Mouse (Mus musculus): ENCODE results near the gene Pask. TPM values are rescaled to one million over a fixed set of nuclear protein-coding genes. Genes with fewer than 3 reads are reported as not detected.

Pask gene
- total and polyA plus RNA-seq, 3 experiments: 17.4 to 19.0 TPM; not detected in 1

DNA sequence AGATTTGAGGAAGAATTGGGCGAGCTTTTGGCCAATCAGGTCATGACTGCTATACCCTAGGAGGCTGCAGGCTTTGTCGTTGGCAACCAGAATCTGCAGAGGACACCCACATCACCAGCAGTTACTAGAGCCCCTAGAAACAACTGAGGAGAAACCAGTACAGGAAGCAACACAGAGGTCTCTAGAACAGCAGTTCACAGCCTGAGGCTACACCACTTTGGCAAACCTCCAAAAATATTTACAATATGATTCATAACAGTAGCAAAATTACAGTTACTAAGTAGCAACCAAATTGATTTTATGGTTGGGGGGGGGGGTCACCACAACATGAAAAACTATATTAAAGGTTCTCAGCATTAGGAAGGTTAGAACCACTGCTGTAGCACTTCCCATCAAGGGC lies 8.7 kb downstream of the Pask start:
- H3K27ac ChIP-seq (ENCODE audit: control insufficient read depth, low read depth, low read length): no peak overlapping the region
- no peak overlapping the region for H3K9ac ChIP-seq (ENCODE audit: control insufficient read depth, low read depth, low read length, poor library complexity, severe bottlenecking)
- no peaks in the 10 kb centered on the region for H3K4me1 ChIP-seq (ENCODE audit: control insufficient read depth in 1 of 2, insufficient read depth in 2 of 2, low read length in 2 of 2)
- no peaks in the 10 kb centered on the region for H3K27me3 ChIP-seq (ENCODE audit: control insufficient read depth in 1 of 2, insufficient read depth in 2 of 2, low read length in 2 of 2)
- DNase-seq (ENCODE audit: low read depth, low spot score): no peak
- no peaks in the 10 kb centered on the region for H3K9me3 ChIP-seq (replicated peaks; ENCODE audit: insufficient read depth, low read length)
- H3K4me3 ChIP-seq (ENCODE audit: control insufficient read depth in 1 of 2, insufficient read depth in 1 of 2, low read depth in 2 of 2, low read length in 2 of 2): no peak overlapping the region
- TF ChIP-seq USF2 (IDR thresholded peaks at IDR 0.05; ENCODE audit: borderline replicate concordance in 1 of 2, insufficient read depth in 1 of 2, low read depth in 1 of 2, low read length in 2 of 2): no peak
- TF ChIP-seq CHD1 (IDR thresholded peaks at IDR 0.05; ENCODE audit: low read depth, low read length): no peak
- TF ChIP-seq TBP (IDR thresholded peaks at IDR 0.05; ENCODE audit: low read depth, low read length): no peak
- TF ChIP-seq MAX (IDR thresholded peaks at IDR 0.05; ENCODE audit: low read length): no peak
- TF ChIP-seq POLR2A (IDR thresholded peaks at IDR 0.05; ENCODE audit: control insufficient read depth in 1 of 2, insufficient read depth in 1 of 2, low read depth in 1 of 2, low read length in 2 of 2, poor library complexity in 1 of 2): 0 out of 4 replicates have a peak, but pooled peaks of 1 of the 2 experiments have one; percentile 15
- no peak for TF ChIP-seq ZKSCAN1 (IDR thresholded peaks at IDR 0.05; ENCODE audit: low read depth, low read length)
- no peaks in the 10 kb centered on the region; the same call in 1 of the 2 replicates for H3K79me2 ChIP-seq (ENCODE audit: control insufficient read depth, insufficient read depth, low read length, poor library complexity)
- peaks cover 0 to 3% of the 10 kb centered on the region in 2 experiments; a peak in 2 of 4 replicates for H3K36me3 ChIP-seq (ENCODE audit: control insufficient read depth in 1 of 2, insufficient read depth in 2 of 2, low read length in 2 of 2)

DNA sequence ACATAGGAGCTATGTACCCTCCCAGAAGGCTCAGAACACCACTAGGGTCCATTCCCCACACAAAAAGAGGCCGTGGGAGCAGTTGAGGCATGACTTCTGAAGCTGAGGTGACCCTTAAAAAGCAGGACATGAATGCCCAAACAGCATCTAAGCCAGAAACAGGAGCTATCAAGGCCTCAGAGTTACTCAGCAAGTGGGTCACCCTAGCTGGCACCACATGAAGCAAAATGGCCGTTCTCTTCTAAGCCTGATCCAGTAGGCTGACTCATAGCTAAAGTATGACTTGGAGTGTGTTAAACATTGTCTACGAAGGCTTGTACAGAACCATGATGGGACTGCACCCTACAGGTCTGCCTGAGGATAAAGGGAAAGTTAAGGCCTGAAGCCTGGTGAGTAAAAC lies 16.8 kb downstream of the Pask start:
- Histone ChIP-seq H3K27me3 (ENCODE audit: control insufficient read depth in 1 of 2, insufficient read depth in 2 of 2, low read length in 2 of 2) (no peaks in the 10 kb centered on the region), H3K36me3 (ENCODE audit: control insufficient read depth in 1 of 2, insufficient read depth in 2 of 2, low read length in 2 of 2) (peaks cover 0 to 5% of the 10 kb centered on the region in 2 experiments; a peak in 2 of 4 replicates), H3K9me3 (replicated peaks; ENCODE audit: insufficient read depth, low read length) (no peaks in the 10 kb centered on the region), H3K79me2 (ENCODE audit: control insufficient read depth, insufficient read depth, low read length, poor library complexity) (no peaks in the 10 kb centered on the region), H3K4me1 (ENCODE audit: control insufficient read depth in 1 of 2, insufficient read depth in 2 of 2, low read length in 2 of 2) (no peaks in the 10 kb centered on the region), H3K9ac (ENCODE audit: control insufficient read depth, low read depth, low read length, poor library complexity, severe bottlenecking) (no peak overlapping the region), H3K4me3 (ENCODE audit: control insufficient read depth in 1 of 2, insufficient read depth in 1 of 2, low read depth in 2 of 2, low read length in 2 of 2) (no peak overlapping the region), H3K27ac (ENCODE audit: control insufficient read depth, low read depth, low read length) (no peak overlapping the region)
- DNase-seq (ENCODE audit: low read depth, low spot score): no peak
- no peak for TF ChIP-seq CHD1 (IDR thresholded peaks at IDR 0.05; ENCODE audit: low read depth, low read length)

DNA sequence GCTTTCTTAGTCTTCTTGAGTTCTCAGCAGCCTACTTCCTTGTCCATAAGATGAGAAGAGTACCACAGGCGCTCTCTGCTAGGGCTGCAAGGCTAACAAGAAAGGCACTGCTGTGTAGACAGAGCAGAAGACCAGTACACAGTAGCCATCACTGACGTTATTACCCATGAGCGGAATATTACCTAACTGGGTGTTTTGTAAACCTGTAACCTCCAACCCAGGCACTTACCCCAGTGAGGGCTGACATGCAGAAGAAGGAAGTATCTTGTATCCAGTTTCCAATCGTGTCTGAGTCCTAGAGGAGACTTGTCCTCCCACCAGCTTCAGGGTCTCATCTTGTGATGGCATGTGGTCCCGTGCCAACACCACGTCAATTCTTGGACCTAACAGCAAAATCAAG lies 19.3 kb downstream of the Pask start:
- DNase-seq (ENCODE audit: low read depth, low spot score): no peak
- Histone ChIP-seq H3K27me3 (ENCODE audit: control insufficient read depth in 1 of 2, insufficient read depth in 2 of 2, low read length in 2 of 2) (no peaks in the 10 kb centered on the region), H3K27ac (ENCODE audit: control insufficient read depth, low read depth, low read length) (no peak overlapping the region), H3K4me3 (ENCODE audit: control insufficient read depth in 1 of 2, insufficient read depth in 1 of 2, low read depth in 2 of 2, low read length in 2 of 2) (no peak overlapping the region), H3K9me3 (replicated peaks; ENCODE audit: insufficient read depth, low read length) (no peaks in the 10 kb centered on the region), H3K79me2 (ENCODE audit: control insufficient read depth, insufficient read depth, low read length, poor library complexity) (no peaks in the 10 kb centered on the region), H3K9ac (ENCODE audit: control insufficient read depth, low read depth, low read length, poor library complexity, severe bottlenecking) (no peak overlapping the region), H3K36me3 (ENCODE audit: control insufficient read depth in 1 of 2, insufficient read depth in 2 of 2, low read length in 2 of 2) (peaks cover 0 to 3% of the 10 kb centered on the region in 2 experiments; a peak in 1 of 4 replicates), H3K4me1 (ENCODE audit: control insufficient read depth in 1 of 2, insufficient read depth in 2 of 2, low read length in 2 of 2) (no peaks in the 10 kb centered on the region)
- TF ChIP-seq ZNF384 (IDR thresholded peaks at IDR 0.05; ENCODE audit: low read depth, low read length) (no peak), NRF1 (IDR thresholded peaks at IDR 0.05; ENCODE audit: insufficient read depth, low read depth, low read length, poor library complexity, severe bottlenecking) (no peak), BHLHE40 (IDR thresholded peaks at IDR 0.05; ENCODE audit: borderline replicate concordance, low read depth, low read length) (no peak), GATA1 (IDR thresholded peaks at IDR 0.05; ENCODE audit: low read depth, low read length) (no peak), SMC3 (IDR thresholded peaks at IDR 0.05; ENCODE audit: low read depth, low read length) (no peak), KAT2A (conservative IDR thresholded peaks at IDR 0.05; ENCODE audit: low read depth, low read length) (no peak), MXI1 (IDR thresholded peaks at IDR 0.05; ENCODE audit: low read depth, low read length) (no peak), MEF2A (IDR thresholded peaks at IDR 0.05; ENCODE audit: extremely low read depth, insufficient replicate concordance, low read depth, low read length, poor library complexity, severe bottlenecking) (no peak), ELF1 (IDR thresholded peaks at IDR 0.05; ENCODE audit: low read depth, low read length) (no peak), GABPA (IDR thresholded peaks at IDR 0.05; ENCODE audit: low read depth, low read length) (no peak), MYB (IDR thresholded peaks at IDR 0.05; ENCODE audit: low read depth, low read length) (no peak), JUND (IDR thresholded peaks at IDR 0.05; ENCODE audit: low read depth, low read length) (no peak), POLR2A (IDR thresholded peaks at IDR 0.05; ENCODE audit: control insufficient read depth in 1 of 2, insufficient read depth in 1 of 2, low read depth in 1 of 2, low read length in 2 of 2, poor library complexity in 1 of 2) (no peak), ETS1 (IDR thresholded peaks at IDR 0.05; ENCODE audit: low read depth, low read length) (no peak), RCOR1 (IDR thresholded peaks at IDR 0.05; ENCODE audit: low read depth, low read length) (no peak)
